ENCODE assay signal across 8 mouse cellular contexts in the genomic region with DNA sequence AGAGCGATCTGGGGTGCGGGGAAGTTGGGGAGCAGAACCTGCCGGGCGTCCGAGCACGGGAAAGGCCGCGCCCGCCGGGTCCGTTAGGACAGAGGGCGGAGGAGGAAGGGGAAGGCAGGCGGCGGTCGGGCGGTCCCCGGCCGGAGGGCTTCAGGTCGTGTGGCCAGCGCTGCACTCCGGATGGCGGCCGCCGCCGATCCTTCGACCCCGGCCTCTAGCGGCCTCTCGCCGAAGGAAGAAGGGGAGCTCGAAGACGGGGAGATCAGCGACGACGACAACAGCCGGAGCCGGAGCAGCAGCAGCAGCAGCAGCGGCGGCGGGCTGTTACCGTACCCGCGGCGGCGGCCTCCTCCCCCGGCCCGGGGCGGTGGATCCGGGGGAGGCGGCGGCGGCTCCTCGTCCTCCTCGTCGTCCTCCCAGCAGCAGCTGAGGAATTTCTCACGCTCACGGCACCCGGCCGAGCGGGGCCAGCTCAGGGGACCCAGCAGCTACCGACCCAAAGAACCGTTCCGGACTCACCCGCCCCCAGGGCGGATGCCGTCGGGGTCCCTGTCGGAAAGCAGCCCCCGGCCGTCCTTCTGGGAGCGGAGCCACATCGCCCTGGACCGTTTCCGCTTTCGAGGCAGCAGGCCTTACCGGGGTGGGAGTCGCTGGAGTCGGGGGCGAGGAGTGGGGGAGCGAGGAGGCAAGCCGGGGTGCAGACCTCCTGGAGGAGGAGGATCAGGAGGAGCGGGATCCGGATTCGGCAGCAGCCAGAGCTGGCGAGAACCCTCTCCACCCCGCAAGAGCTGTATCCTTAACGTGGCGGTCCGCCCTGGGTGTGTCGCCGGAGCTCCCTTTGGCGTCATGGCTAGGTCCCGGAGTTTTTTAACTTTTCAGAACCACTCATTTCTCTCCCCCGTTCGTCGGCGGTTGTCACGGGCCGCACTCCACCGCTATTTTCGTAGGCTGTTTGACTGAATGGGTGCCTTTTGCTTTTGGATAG. TPM values are rescaled to one million over a fixed set of nuclear protein-coding genes. Genes with fewer than 3 reads are reported as not detected.
DNase-seq lines count a peak whose midpoint lies in the region; ATAC-seq and TF ChIP-seq lines count a peak whose summit lies in the region.

No protein-coding gene starts in this region.

- peak overlapping the region; percentile 93 to 98 for H3K27ac ChIP-seq in heart, embryonic 14.5 days (replicated peaks in 1 of 2; ENCODE audit: control insufficient read depth in 1 of 2, insufficient read depth in 1 of 2, low read depth in 2 of 2, low read length in 2 of 2)
- H3K27ac ChIP-seq in liver, embryonic 14.5 days = peak overlapping the region; percentile 96
- H3K27ac ChIP-seq in stomach, embryonic 16.5 days (ENCODE audit: low read length) = peak overlapping the region; percentile 99

- H3K4me1 ChIP-seq in heart, embryonic 14.5 days (ENCODE audit: control insufficient read depth in 2 of 2, insufficient read depth in 2 of 2, low read length in 2 of 2) = peaks cover 2 to 33% of the 10 kb centered on the region in 2 experiments
- H3K4me1 ChIP-seq in liver, embryonic 14.5 days (replicated peaks; ENCODE audit: control insufficient read depth in 2 of 2, insufficient read depth in 2 of 2, low read length in 1 of 2) = peaks cover 9 to 19% of the 10 kb centered on the region in 2 experiments; a peak in 3 of 4 replicates
- peaks cover 23% of the 10 kb centered on the region for H3K4me1 ChIP-seq in stomach, embryonic 16.5 days (ENCODE audit: control insufficient read depth, insufficient read depth, low read length)

- DNase-seq in CD4-positive, CD25-positive, alpha-beta regulatory T cell, adult 2 months (ENCODE audit: low read depth, low spot score) = peak; percentile 73
- peak; percentile 69 for DNase-seq in brain, embryonic 14.5 days (ENCODE audit: low read depth)
- DNase-seq in kidney, postnatal 10 days = peak; percentile 76
- peak; percentile 56 to 64 (median 60) for DNase-seq in liver, embryonic 14.5 days (ENCODE audit: low read depth in 3 of 3, low spot score in 3 of 3)
- peak; percentile 28 to 41 for DNase-seq in natural killer cell, adult 2 months (ENCODE audit: low spot score in 2 of 2)

- H3K27me3 ChIP-seq in heart, embryonic 14.5 days (ENCODE audit: control insufficient read depth, insufficient read depth, low read length) = no peaks in the 10 kb centered on the region
- no peaks in the 10 kb centered on the region for H3K27me3 ChIP-seq in liver, embryonic 14.5 days (ENCODE audit: control insufficient read depth, insufficient read depth, low read length)
- H3K27me3 ChIP-seq in stomach, embryonic 16.5 days (ENCODE audit: control insufficient read depth, insufficient read depth, low read length) = no peaks in the 10 kb centered on the region

- under 1% methylated on average over 93 of the region's 101 CpGs for WGBS in heart, embryonic 14.5 days
- WGBS in liver, embryonic 14.5 days (ENCODE audit: insufficient replicate concordance) = under 1% methylated on average over 89 of the region's 101 CpGs
- under 1% methylated on average over 99 of the region's 101 CpGs for WGBS in stomach, embryonic 16.5 days

- peaks cover 16% of the 10 kb centered on the region for H3K36me3 ChIP-seq in heart, embryonic 14.5 days (ENCODE audit: control insufficient read depth, insufficient read depth, low read length)
- peaks cover 13% of the 10 kb centered on the region for H3K36me3 ChIP-seq in liver, embryonic 14.5 days (replicated peaks; ENCODE audit: control insufficient read depth, insufficient read depth, low read depth)
- no peaks in the 10 kb centered on the region for H3K36me3 ChIP-seq in stomach, embryonic 16.5 days (ENCODE audit: control insufficient read depth, insufficient read depth, low read length)

- H3K9ac ChIP-seq in heart, embryonic 14.5 days (ENCODE audit: low read length) = peak overlapping the region; percentile 93
- H3K9ac ChIP-seq in liver, embryonic 14.5 days (replicated peaks) = peak overlapping the region; percentile 96
- H3K9ac ChIP-seq in stomach, embryonic 16.5 days (ENCODE audit: low read length) = peak overlapping the region; percentile 96

- no peaks in the 10 kb centered on the region for H3K9me3 ChIP-seq in heart, embryonic 14.5 days (ENCODE audit: control insufficient read depth, low read length)
- no peaks in the 10 kb centered on the region for H3K9me3 ChIP-seq in liver, embryonic 14.5 days (ENCODE audit: control insufficient read depth, low read length)
- H3K9me3 ChIP-seq in stomach, embryonic 16.5 days (replicated peaks; ENCODE audit: control insufficient read depth, low read length) = no peaks in the 10 kb centered on the region

- ATAC-seq in erythroid progenitor cell, adult 5-6 weeks (replicated peaks; ENCODE audit: low FRiP score, poor library complexity, severe bottlenecking) = peak; percentile 73
- ATAC-seq in heart, embryonic 14.5 days (ENCODE audit: insufficient number of reproducible peaks, insufficient read depth, low FRiP score, low read depth) = peak; percentile 14
- ATAC-seq in liver, embryonic 14.5 days (ENCODE audit: insufficient read depth) = peak; percentile 33
- ATAC-seq in stomach, embryonic 16.5 days (ENCODE audit: insufficient read depth, low FRiP score) = peak; percentile 7

- TF ChIP-seq CTCF in brain, embryonic 14.5 days (IDR thresholded peaks at IDR 0.05; ENCODE audit: borderline replicate concordance, extremely low read depth, insufficient read depth, insufficient read length) = no peak
- no peak for TF ChIP-seq CTCF in liver, embryonic 14.5 days (IDR thresholded peaks at IDR 0.05; ENCODE audit: low read depth)

- H3K4me3 ChIP-seq in heart, embryonic 14.5 days (ENCODE audit: control insufficient read depth in 1 of 2, insufficient read depth in 1 of 2, low read depth in 1 of 2, low read length in 2 of 2) = peak overlapping the region; percentile 75 to 85
- peak overlapping the region; percentile 91 to 99 for H3K4me3 ChIP-seq in liver, embryonic 14.5 days (ENCODE audit: insufficient read depth in 1 of 2, low read depth in 2 of 2, low read length in 2 of 2)
- H3K4me3 ChIP-seq in stomach, embryonic 16.5 days (replicated peaks; ENCODE audit: low read length) = peak overlapping the region; percentile 96

- no peak for TF ChIP-seq EP300 in liver, embryonic 14.5 days (IDR thresholded peaks at IDR 0.05; ENCODE audit: low read depth)

- peak overlapping the region; percentile 89 for H3K4me2 ChIP-seq in heart, embryonic 14.5 days (ENCODE audit: low read length)
- peak overlapping the region; percentile 95 for H3K4me2 ChIP-seq in liver, embryonic 14.5 days (ENCODE audit: low read depth)
- peak overlapping the region; percentile 80 for H3K4me2 ChIP-seq in stomach, embryonic 16.5 days (ENCODE audit: low read depth, low read length)

- peak; percentile 29; the same call in 1 of the 2 replicates for TF ChIP-seq POLR2A in brain, embryonic 14.5 days (IDR thresholded peaks at IDR 0.05; ENCODE audit: borderline replicate concordance, extremely low read depth, insufficient read depth, insufficient read length, poor library complexity, severe bottlenecking)

RNA-seq across cellular contexts. Expression of a gene that starts 0.6 kb away (rescaled TPM):
- 105 and 155 TPM in 2 replicates for polyA plus RNA-seq in brain, embryonic 14.5 days (2012; rRNA removed)
- total RNA-seq in erythroid progenitor cell, adult 5-6 weeks (2015; ENCODE audit: low replicate concordance) = 115 and 122 TPM in 2 replicates
- total RNA-seq in erythroid progenitor cell, adult 5-6 weeks (2017; ENCODE audit: low replicate concordance) = 69.8 and 72.4 TPM in 2 replicates
- polyA plus RNA-seq in heart, embryonic 14.5 days (2014; fragmentation: Nextera tagmentation; extraction: Ambion mirVana) = 18.8 and 19.1 TPM in 2 replicates
- polyA plus RNA-seq in liver, embryonic 14.5 days (2012; rRNA removed) = 34.5 and 36.5 TPM in 2 replicates
- polyA plus RNA-seq in liver, embryonic 14.5 days (2014; fragmentation: Nextera tagmentation; extraction: Ambion mirVana) = 7.6 and 9.7 TPM in 2 replicates
- 19.7 and 20.5 TPM in 2 replicates for polyA plus RNA-seq in stomach, embryonic 16.5 days (2015; fragmentation: Nextera tagmentation; extraction: Ambion mirVana)

RNA-seq across cellular contexts. Expression of a gene that starts 1.1 kb away (rescaled TPM):
- polyA plus RNA-seq in brain, embryonic 14.5 days (2012; rRNA removed) = 17.7 and 18.8 TPM in 2 replicates
- 8.0 and 12.3 TPM in 2 replicates for total RNA-seq in erythroid progenitor cell, adult 5-6 weeks (2015; ENCODE audit: low replicate concordance)
- total RNA-seq in erythroid progenitor cell, adult 5-6 weeks (2017; ENCODE audit: low replicate concordance) = 5.9 and 11.4 TPM in 2 replicates
- polyA plus RNA-seq in heart, embryonic 14.5 days (2014; fragmentation: Nextera tagmentation; extraction: Ambion mirVana) = 8.1 and 14.1 TPM in 2 replicates
- polyA plus RNA-seq in liver, embryonic 14.5 days (2012; rRNA removed) = 2.3 and 3.6 TPM in 2 replicates
- 3.3 and 4.1 TPM in 2 replicates for polyA plus RNA-seq in liver, embryonic 14.5 days (2014; fragmentation: Nextera tagmentation; extraction: Ambion mirVana)
- polyA plus RNA-seq in stomach, embryonic 16.5 days (2015; fragmentation: Nextera tagmentation; extraction: Ambion mirVana) = 21.3 and 24.1 TPM in 2 replicates

RNA-seq across cellular contexts. Expression of a gene that starts 23.0 kb away (rescaled TPM):
- 30.4 and 32.6 TPM in 2 replicates for polyA plus RNA-seq in brain, embryonic 14.5 days (2012; rRNA removed)
- total RNA-seq in erythroid progenitor cell, adult 5-6 weeks (2015; ENCODE audit: low replicate concordance) = 12.6 and 18.0 TPM in 2 replicates
- 6.8 and 27.8 TPM in 2 replicates for total RNA-seq in erythroid progenitor cell, adult 5-6 weeks (2017; ENCODE audit: low replicate concordance)
- polyA plus RNA-seq in heart, embryonic 14.5 days (2014; fragmentation: Nextera tagmentation; extraction: Ambion mirVana) = 24.3 and 30.1 TPM in 2 replicates
- polyA plus RNA-seq in liver, embryonic 14.5 days (2012; rRNA removed) = 3.6 and 5.5 TPM in 2 replicates
- polyA plus RNA-seq in liver, embryonic 14.5 days (2014; fragmentation: Nextera tagmentation; extraction: Ambion mirVana) = 11.3 and 11.7 TPM in 2 replicates
- 28.5 and 33.7 TPM in 2 replicates for polyA plus RNA-seq in stomach, embryonic 16.5 days (2015; fragmentation: Nextera tagmentation; extraction: Ambion mirVana)

Comparison
In these comparisons a context has a peak if more than half of its experiments do, and no peak if none do; other contexts are left out.
1. Peak in every context shown above with its lines: DNase-seq, ATAC-seq, H3K4me3 ChIP-seq and H3K27ac ChIP-seq.
2. ATAC-seq: peak in every context shown above with its lines; median percentile 73 in erythroid progenitor cell, adult 5-6 weeks; 33 in liver, embryonic 14.5 days; 14 in heart, embryonic 14.5 days; 7 in stomach, embryonic 16.5 days.